Mouse (Mus musculus) kidney, embryonic 16.5 days (tissue): ENCODE results near the gene Slc1a4. TPM values are rescaled to one million over a fixed set of nuclear protein-coding genes. Genes with fewer than 3 reads are reported as not detected.
A peak's percentile ranks its signal among the peaks of the same experiment; 100 is the strongest.

Experiments
- ATAC-seq: fragments of 200-750 bp; cut with Nextera tagmentation; 2 replicates; pipeline ENCODE4 v1.8.0; 2017; ENCODE audit warnings: moderate TSS enrichment; ENCODE audit not compliant: low FRiP score, low TSS enrichment
- H3K27ac ChIP-seq: fragments of 300-500 bp; sonication (generic); 2 replicates; pipeline ENCODE4 v1.5.1; 2014; ENCODE audit warnings: low read length
- H3K27me3 ChIP-seq: fragments of 300-500 bp; sonication (generic); 2 replicates; pipeline ENCODE4 v1.6.1; 2014; ENCODE audit warnings: low read length, control low read depth, mixed read lengths; ENCODE audit not compliant: insufficient read depth
- H3K36me3 ChIP-seq: fragments of 300-500 bp; sonication (generic); 2 replicates; pipeline ENCODE4 v1.6.1; 2014; ENCODE audit warnings: low read length, control low read depth, mixed read lengths; ENCODE audit not compliant: insufficient read depth
- H3K4me1 ChIP-seq: fragments of 300-500 bp; sonication (generic); 2 replicates; pipeline ENCODE4 v1.6.1; 2014; ENCODE audit warnings: low read length, control low read depth, mixed read lengths; ENCODE audit not compliant: insufficient read depth
- H3K4me2 ChIP-seq: fragments of 300-500 bp; sonication (generic); replicated peaks from 2 replicates; pipeline ENCODE4 v1.6.1; 2014; ENCODE audit warnings: low read depth, low read length
- H3K4me3 ChIP-seq: fragments of 300-500 bp; sonication (generic); 2 replicates; pipeline ENCODE4 v1.5.1; 2014; ENCODE audit warnings: mild to moderate bottlenecking, low read length
- H3K9ac ChIP-seq: fragments of 300-500 bp; sonication (generic); replicated peaks from 2 replicates; pipeline ENCODE4 v1.6.1; 2014; ENCODE audit warnings: low read length
- H3K9me3 ChIP-seq: fragments of 300-500 bp; sonication (generic); 2 replicates; pipeline ENCODE4 v1.6.1; 2016; ENCODE audit warnings: low read length, control low read depth
- WGBS: fragments of 180-500 bp; shearing (Covaris S2); extraction: QIAGEN DNeasy Blood & Tissue Kit; methylation state at CpG from one replicate; pipeline ENCODE4 v1.1.7; 2014; 5-methylcytosine and 5-hydroxymethylcytosine counted together
- polyA plus RNA-seq: library from polyadenylated mRNA; unstranded; fragments of >200 nt; fragmentation: Nextera tagmentation; extraction: Ambion mirVana; gene quantifications from 2 replicates; pipeline ENCODE4 v1.2.1, GENCODE M21; 2015

Gene Slc1a4
- polyA plus RNA-seq = 9.4 and 9.8 TPM in 2 replicates

- H3K4me1 ChIP-seq = peaks cover 25% of the 10 kb centered on the region
- peak within 1 kb of the TSS; percentile 80 for H3K9ac ChIP-seq
- no peaks in the 10 kb centered on the region for H3K9me3 ChIP-seq
- H3K36me3 ChIP-seq = no peaks in the 10 kb centered on the region
- peak within 1 kb of the TSS; percentile 96 for H3K27ac ChIP-seq
- peak within 1 kb of the TSS; percentile 73 for H3K4me3 ChIP-seq
- 0% methylated on average over 48 of the region's 48 CpGs for WGBS
- no peaks in the 10 kb centered on the region for H3K27me3 ChIP-seq
- peak within 1 kb of the TSS; percentile 99 for H3K4me2 ChIP-seq
- ATAC-seq = peak; percentile 99
These were observed at the start of gene Slc1a4 for GRCm38 (mm10) chr11:20332561-20333514. Gene Slc1a4 (minus strand): TSS chr11:20332713.

GRCm38 (mm10) chr11:20380106-20380505 lies 47.6 kb upstream of the Slc1a4 start:
- H3K4me1 ChIP-seq = no peaks in the 10 kb centered on the region
- H3K27ac ChIP-seq = no peak overlapping the region
- H3K9me3 ChIP-seq = no peaks in the 10 kb centered on the region
- no peaks in the 10 kb centered on the region for H3K27me3 ChIP-seq
- H3K9ac ChIP-seq = no peak overlapping the region
- no peak overlapping the region for H3K4me3 ChIP-seq
- ATAC-seq = no peak
- no peak overlapping the region for H3K4me2 ChIP-seq
- H3K36me3 ChIP-seq = no peaks in the 10 kb centered on the region
- WGBS = 66% methylated on average over 4 of the region's 4 CpGs

GRCm38 (mm10) chr11:20376642-20377041 lies 44.1 kb upstream of the Slc1a4 start:
- Histone ChIP-seq H3K9me3 (no peaks in the 10 kb centered on the region), H3K36me3 (no peaks in the 10 kb centered on the region), H3K27ac (no peak overlapping the region), H3K4me3 (no peak overlapping the region), H3K4me1 (no peaks in the 10 kb centered on the region), H3K9ac (no peak overlapping the region), H3K4me2 (no peak overlapping the region), H3K27me3 (no peaks in the 10 kb centered on the region)
- ATAC-seq = no peak
- WGBS = 94% methylated on average over 7 of the region's 7 CpGs

- no peak for ATAC-seq
These were observed 40.2 kb upstream of the Slc1a4 start for GRCm38 (mm10) chr11:20372616-20373211.

GRCm38 (mm10) chr11:20370486-20370885 lies 38.0 kb upstream of the Slc1a4 start:
- no peak overlapping the region for H3K9ac ChIP-seq
- ATAC-seq = no peak
- H3K27ac ChIP-seq = no peak overlapping the region
- no peak overlapping the region for H3K4me3 ChIP-seq
- no peaks in the 10 kb centered on the region for H3K9me3 ChIP-seq
- WGBS = 90% methylated on average over 2 of the region's 2 CpGs
- H3K36me3 ChIP-seq = no peaks in the 10 kb centered on the region
- no peaks in the 10 kb centered on the region for H3K4me1 ChIP-seq
- no peaks in the 10 kb centered on the region for H3K27me3 ChIP-seq
- no peak overlapping the region for H3K4me2 ChIP-seq

More at GRCm38 (mm10) chr11:20372616-20373211, 40.2 kb upstream of the Slc1a4 start:
- Histone ChIP-seq H3K9me3 (no peaks in the 10 kb centered on the region), H3K4me1 (no peaks in the 10 kb centered on the region), H3K36me3 (no peaks in the 10 kb centered on the region), H3K27ac (no peak overlapping the region), H3K27me3 (no peaks in the 10 kb centered on the region), H3K9ac (no peak overlapping the region), H3K4me2 (no peak overlapping the region), H3K4me3 (no peak overlapping the region)
- 73% methylated on average over 8 of the region's 8 CpGs for WGBS

DNA sequence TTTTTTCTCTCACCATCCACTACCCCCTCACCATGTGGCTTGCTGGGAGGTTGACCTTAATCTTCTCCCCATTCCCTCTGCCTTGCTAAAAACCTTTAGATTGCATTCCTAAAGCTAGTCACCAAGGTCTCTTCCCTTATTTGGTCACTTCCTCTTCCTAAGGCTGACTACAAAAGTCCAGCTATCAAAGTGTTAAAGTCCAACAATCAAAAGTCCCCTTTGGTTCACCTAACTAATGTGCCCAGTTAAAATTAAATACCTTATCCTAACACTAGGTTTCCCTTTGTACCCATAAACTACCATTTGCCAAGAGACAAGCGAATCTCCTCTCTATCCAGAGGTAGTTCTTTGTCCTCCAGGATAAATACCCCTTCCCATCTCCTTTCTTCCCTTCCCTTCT lies 33.9 kb upstream of the Slc1a4 start:
- H3K4me1 ChIP-seq = no peaks in the 10 kb centered on the region
- WGBS = 88% methylated on average over 1 of the region's 1 CpGs
- no peaks in the 10 kb centered on the region for H3K27me3 ChIP-seq
- H3K36me3 ChIP-seq = no peaks in the 10 kb centered on the region
- no peak overlapping the region for H3K4me2 ChIP-seq
- no peak overlapping the region for H3K27ac ChIP-seq
- peaks cover 6% of the 10 kb centered on the region; the same call in 1 of the 2 replicates for H3K9me3 ChIP-seq
- no peak overlapping the region for H3K4me3 ChIP-seq
- no peak overlapping the region for H3K9ac ChIP-seq
- no peak for ATAC-seq

DNA sequence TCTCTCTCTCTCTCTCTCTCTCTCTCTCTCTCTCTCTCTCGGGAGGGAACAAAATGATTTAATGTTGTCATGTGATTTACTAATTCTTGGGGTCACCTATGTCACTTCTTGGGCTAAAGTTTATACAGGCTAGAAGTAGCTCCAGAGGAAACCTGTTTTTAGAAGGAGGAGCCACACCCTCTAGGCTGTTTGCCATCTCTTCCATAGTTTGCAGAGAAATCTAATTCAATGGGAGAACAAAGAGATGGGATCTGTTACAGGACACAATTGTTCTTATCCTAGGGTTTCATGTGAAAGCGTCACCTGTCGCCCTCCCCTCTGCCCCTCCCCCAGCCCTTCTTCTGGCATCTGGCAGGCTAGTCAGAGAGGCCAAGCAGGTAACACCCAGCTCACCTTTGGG lies 28.8 kb upstream of the Slc1a4 start:
- Histone ChIP-seq H3K27me3 (no peaks in the 10 kb centered on the region), H3K4me3 (no peak overlapping the region), H3K9ac (no peak overlapping the region), H3K36me3 (no peaks in the 10 kb centered on the region), H3K27ac (no peak overlapping the region), H3K4me2 (no peak overlapping the region), H3K9me3 (peaks cover 6% of the 10 kb centered on the region; the same call in 1 of the 2 replicates), H3K4me1 (no peaks in the 10 kb centered on the region)
- no peak for ATAC-seq
- 51% methylated on average over 3 of the region's 3 CpGs for WGBS

- Histone ChIP-seq H3K27ac (no peak overlapping the region), H3K36me3 (no peaks in the 10 kb centered on the region), H3K9me3 (no peaks in the 10 kb centered on the region), H3K27me3 (no peaks in the 10 kb centered on the region), H3K4me1 (no peaks in the 10 kb centered on the region), H3K4me3 (no peak overlapping the region), H3K4me2 (no peak overlapping the region), H3K9ac (no peak overlapping the region)
- WGBS = 78% methylated on average over 9 of the region's 9 CpGs
- no peak for ATAC-seq
These were observed 25.4 kb upstream of the Slc1a4 start for GRCm38 (mm10) chr11:20357684-20358447.

DNA sequence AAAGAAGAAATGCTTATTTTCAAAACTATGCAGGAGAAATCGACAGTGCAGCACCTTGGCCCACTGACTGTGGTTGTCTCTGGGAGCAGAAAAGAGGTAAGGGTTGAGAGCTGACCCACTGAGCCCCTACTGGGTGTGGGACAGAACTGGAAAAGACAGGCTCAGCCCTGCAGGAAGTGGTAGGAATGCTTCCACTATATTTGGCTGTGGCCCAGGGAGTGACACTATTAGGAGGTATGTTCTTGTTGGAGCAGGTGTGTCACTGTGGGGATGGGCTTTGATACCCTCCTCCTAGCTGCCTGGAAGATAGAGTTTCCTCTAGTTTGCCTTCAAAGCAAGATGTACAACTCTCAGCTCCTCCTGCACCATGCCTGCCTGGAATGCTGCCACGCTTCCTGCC lies 16.0 kb upstream of the Slc1a4 start:
- Histone ChIP-seq H3K4me1 (no peaks in the 10 kb centered on the region), H3K4me2 (no peak overlapping the region), H3K27ac (no peak overlapping the region), H3K4me3 (no peak overlapping the region), H3K9ac (no peak overlapping the region), H3K27me3 (no peaks in the 10 kb centered on the region), H3K9me3 (no peaks in the 10 kb centered on the region), H3K36me3 (no peaks in the 10 kb centered on the region)
- no peak for ATAC-seq
- WGBS = 75% methylated on average over 2 of the region's 2 CpGs
